Mouse (Mus musculus) macrophage (primary cell): ENCODE data around the gene Dnhd1. TPM values are rescaled to one million over a fixed set of nuclear protein-coding genes. Genes with fewer than 3 reads are reported as not detected.

ENCODE experiments used
- H3K27ac ChIP-seq: fragments of 350-480 bp; formaldehyde crosslinking; 2 replicates; pipeline ENCODE4 v1.9.0; 2021
- H3K36me3 ChIP-seq: fragments of 350-480 bp; formaldehyde crosslinking; 2 replicates; pipeline ENCODE4 v1.9.0; 2021; ENCODE audit errors: inconsistent target
- H3K4me3 ChIP-seq: fragments of 350-480 bp; formaldehyde crosslinking; 2 replicates; pipeline ENCODE4 v1.9.0; 2021; ENCODE audit errors: inconsistent target
- H3K79me2 ChIP-seq: fragments of 350-480 bp; formaldehyde crosslinking; 2 replicates; pipeline ENCODE4 v1.9.0; 2021; ENCODE audit errors: inconsistent target
- WGBS: methylation state at CpG from one replicate; pipeline ENCODE4 v1.1.7; 2026; ENCODE audit warnings: inconsistent platforms; ENCODE audit not compliant: missing documents; 5-methylcytosine and 5-hydroxymethylcytosine counted together
- polyA plus RNA-seq: library from polyadenylated mRNA; stranded (reverse); fragments of 250-400 nt; gene quantifications from 3 replicates; pipeline ENCODE4 v1.2.4, GENCODE M21; 2018; ENCODE audit warnings: inconsistent platforms

The Dnhd1 gene
- polyA plus RNA-seq, 1 experiment from 2014 or later = 0.80 TPM

GRCm38 (mm10) chr7:105764331-105764730 is 113.7 kb downstream of the Dnhd1 start:
- no peak overlapping the region for H3K4me3 ChIP-seq
- H3K27ac ChIP-seq = no peak overlapping the region
- H3K79me2 ChIP-seq = no peaks in the 10 kb centered on the region
- H3K36me3 ChIP-seq = no peaks in the 10 kb centered on the region
- WGBS = 95% methylated on average over 11 of the region's 11 CpGs

- Histone ChIP-seq H3K4me3 (no peak overlapping the region), H3K79me2 (no peaks in the 10 kb centered on the region), H3K27ac (peak overlapping the region; percentile 65), H3K36me3 (no peaks in the 10 kb centered on the region)
- WGBS = 19% methylated on average over 6 of the region's 6 CpGs
Observed at GRCm38 (mm10) chr7:105767729-105768165, 117.1 kb downstream of the Dnhd1 start.

DNA sequence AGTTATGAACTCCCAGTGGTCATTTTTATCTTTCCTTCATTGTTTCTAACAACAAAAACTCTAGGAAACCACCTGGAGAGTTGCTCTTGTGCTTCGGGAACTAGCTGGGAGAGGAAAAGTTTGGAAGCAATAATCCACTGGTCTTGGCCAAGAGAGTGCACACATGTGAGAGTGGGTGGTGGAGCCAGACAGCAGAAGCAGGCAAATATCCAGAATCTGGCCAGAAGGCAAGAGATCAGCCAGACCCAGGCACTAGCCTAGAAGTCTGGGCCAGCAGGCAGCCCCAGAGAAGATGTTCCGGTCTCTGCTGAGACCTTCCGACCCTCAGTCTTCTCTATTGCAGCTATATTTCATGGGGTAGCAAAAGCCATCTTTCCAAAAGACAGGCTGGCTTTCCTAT is 119.3 kb downstream of the Dnhd1 start:
- H3K27ac ChIP-seq = no peak overlapping the region
- 95% methylated on average over 3 of the region's 3 CpGs for WGBS

More for the DNA sequence above, 119.3 kb downstream of the Dnhd1 start:
- no peak overlapping the region for H3K4me3 ChIP-seq
- no peaks in the 10 kb centered on the region for H3K79me2 ChIP-seq
- no peaks in the 10 kb centered on the region for H3K36me3 ChIP-seq

Other genes with a start within 250 kb of the Dnhd1 start
- gene Cnga4, start 246.3 kb upstream of the Dnhd1 start, polyA plus RNA-seq = not detected in 3 replicates
- not detected in 3 replicates for gene Cckbr, start 225.1 kb upstream of the Dnhd1 start, polyA plus RNA-seq
- gene Cavin3, start 168.5 kb upstream of the Dnhd1 start, polyA plus RNA-seq = not detected in 3 replicates
- 23.5 to 31.0 TPM (median 25.9 TPM) in 3 replicates for gene Smpd1, start 96.5 kb upstream of the Dnhd1 start, polyA plus RNA-seq
- 0.04 to 0.58 TPM in 2 of 3 replicates, not detected in the other for gene Apbb1, start 69.2 kb upstream of the Dnhd1 start, polyA plus RNA-seq
- 0.24 TPM in 1 of 3 replicates, not detected in the others for gene Hpx, start 50.7 kb upstream of the Dnhd1 start, polyA plus RNA-seq
- 15.2 to 30.8 TPM (median 17.8 TPM) in 3 replicates for gene Trim3, start 17.3 kb upstream of the Dnhd1 start, polyA plus RNA-seq
- 36.5 to 124 TPM (median 98.7 TPM) in 3 replicates for gene Timm10b, start 10.8 kb upstream of the Dnhd1 start, polyA plus RNA-seq
- gene Arfip2, start 10.4 kb upstream of the Dnhd1 start, polyA plus RNA-seq = 23.1 to 24.5 TPM (median 23.7 TPM) in 3 replicates
- 1.7 to 8.3 TPM (median 4.9 TPM) in 3 replicates for gene Gm45799, start 10.3 kb upstream of the Dnhd1 start, polyA plus RNA-seq
- gene Ilk, start 85.8 kb downstream of the Dnhd1 start, polyA plus RNA-seq = 135 to 184 TPM (median 156 TPM) in 3 replicates
- 12.9 to 21.2 TPM (median 19.6 TPM) in 3 replicates for gene Rrp8, start 86.6 kb downstream of the Dnhd1 start, polyA plus RNA-seq
- 97.6 to 148 TPM (median 122 TPM) in 3 replicates for gene Taf10, start 93.5 kb downstream of the Dnhd1 start, polyA plus RNA-seq
- gene Tpp1, start 101.4 kb downstream of the Dnhd1 start, polyA plus RNA-seq = 285 to 456 TPM (median 392 TPM) in 3 replicates
- gene Dchs1, start 136.8 kb downstream of the Dnhd1 start, polyA plus RNA-seq = 0.27 to 1.4 TPM (median 0.47 TPM) in 3 replicates
- 39.9 to 175 TPM (median 79.2 TPM) in 3 replicates for gene Mrpl17, start 160.3 kb downstream of the Dnhd1 start, polyA plus RNA-seq